Mouse (Mus musculus) liver, embryonic 14.5 days (tissue): Measurements from ENCODE around the gene Morn5. TPM values are rescaled to one million over a fixed set of nuclear protein-coding genes. Genes with fewer than 3 reads are reported as not detected.

Experiments
- ATAC-seq: fragments of 200-750 bp; cut with Nextera tagmentation; 2 replicates; pipeline ENCODE4 v1.8.0; 2017; ENCODE audit warnings: moderate number of reproducible peaks, mild to moderate bottlenecking, moderate library complexity; ENCODE audit not compliant: insufficient read depth
- DNase-seq, 3 experiments: peaks; one replicate each; pipeline ENCODE4 v3.0.0-alpha.2; 2012 to 2013; ENCODE audit warnings: low read depth in 3 of 3, low spot score in 3 of 3
- H3K27ac ChIP-seq: fragments of 300-500 bp; sonication (generic); 2 replicates; pipeline ENCODE4 v1.5.1; 2014; ENCODE audit warnings: moderate library complexity, mild to moderate bottlenecking, control low read depth, inconsistent platforms
- H3K27me3 ChIP-seq: fragments of 300-500 bp; sonication (generic); 2 replicates; pipeline ENCODE4 v1.6.1; 2014; ENCODE audit warnings: mild to moderate bottlenecking, low read length, moderate library complexity; ENCODE audit not compliant: control insufficient read depth, insufficient read depth
- H3K36me3 ChIP-seq: fragments of 300-500 bp; sonication (generic); replicated peaks from 2 replicates; pipeline ENCODE4 v1.6.1; 2014; ENCODE audit warnings: low read depth; ENCODE audit not compliant: control insufficient read depth, insufficient read depth
- H3K4me1 ChIP-seq, 2 experiments: fragments of 200-500 bp in 1 of 2; fragments of 300-500 bp in 1 of 2; sonication (generic) in 1 of 2; replicated peaks; 2 replicates each; pipeline ENCODE4 v1.6.1; 2012 to 2014; ENCODE audit warnings: antibody characterized with exemption in 1 of 2, inconsistent platforms in 1 of 2, low read length in 1 of 2; ENCODE audit not compliant: control insufficient read depth in 2 of 2, insufficient read depth in 2 of 2
- H3K4me2 ChIP-seq: fragments of 300-500 bp; sonication (generic); 2 replicates; pipeline ENCODE4 v1.6.1; 2014; ENCODE audit warnings: low read depth, mild to moderate bottlenecking, control low read depth, moderate library complexity
- H3K4me3 ChIP-seq, 2 experiments: fragments of 200-500 bp in 1 of 2; fragments of 300-500 bp in 1 of 2; sonication (generic) in 1 of 2; 2 replicates each; pipeline ENCODE4 v1.5.1; 2012 to 2014; ENCODE audit warnings: low read depth in 2 of 2, low read length in 2 of 2, mild to moderate bottlenecking in 2 of 2, control low read depth in 1 of 2, inconsistent platforms in 1 of 2, moderate library complexity in 1 of 2; ENCODE audit not compliant: insufficient read depth in 1 of 2
- H3K9ac ChIP-seq: fragments of 300-500 bp; sonication (generic); replicated peaks from 2 replicates; pipeline ENCODE4 v1.6.1; 2014; ENCODE audit warnings: mild to moderate bottlenecking, control low read depth, moderate library complexity
- H3K9me3 ChIP-seq: fragments of 300-500 bp; sonication (generic); 2 replicates; pipeline ENCODE4 v1.6.1; 2016; ENCODE audit warnings: low read length, mixed read lengths; ENCODE audit not compliant: control insufficient read depth
- CTCF ChIP-seq: IDR thresholded peaks from 2 replicates; pipeline ENCODE4 v1.5.1; 2016; ENCODE audit warnings: antibody characterized with exemption, low read depth, control low read depth
- EP300 ChIP-seq: IDR thresholded peaks from 2 replicates; pipeline ENCODE4 v1.6.1; 2016; ENCODE audit warnings: antibody characterized with exemption, low read depth
- WGBS: fragments of 180-500 bp; shearing (Covaris S2); extraction: QIAGEN DNeasy Blood & Tissue Kit; methylation state at CpG from one replicate; pipeline ENCODE4 v1.1.7; 2014; ENCODE audit not compliant: insufficient replicate concordance; 5-methylcytosine and 5-hydroxymethylcytosine counted together
- polyA plus RNA-seq, 2 experiments: library from polyadenylated mRNA; depleted of rRNA in 1 of 2; stranded (reverse) in 1 of 2; unstranded in 1 of 2; fragments of >200 nt; fragmentation: Nextera tagmentation in 1 of 2; extraction: Ambion mirVana in 1 of 2; gene quantifications; 2 replicates each; pipeline versions ENCODE4 v1.2.1 to v1.2.3; 2012 to 2014

Gene Morn5
- polyA plus RNA-seq, 2 experiments = not detected

GRCm38 (mm10) chr2:36099739-36100138, 50.5 kb downstream of the Morn5 start:
- Histone ChIP-seq H3K27me3 (peaks cover 97% of the 10 kb centered on the region), H3K27ac (no peak overlapping the region), H3K9ac (no peak overlapping the region), H3K4me1 (no peaks in the 10 kb centered on the region), H3K9me3 (no peaks in the 10 kb centered on the region), H3K4me2 (no peak overlapping the region), H3K4me3 (no peak overlapping the region), H3K36me3 (no peaks in the 10 kb centered on the region)
- no peak for TF ChIP-seq EP300
- TF ChIP-seq CTCF = no peak
- no peak for ATAC-seq
- 16% methylated on average over 6 of the region's 6 CpGs for WGBS
- no peak for DNase-seq

DNA sequence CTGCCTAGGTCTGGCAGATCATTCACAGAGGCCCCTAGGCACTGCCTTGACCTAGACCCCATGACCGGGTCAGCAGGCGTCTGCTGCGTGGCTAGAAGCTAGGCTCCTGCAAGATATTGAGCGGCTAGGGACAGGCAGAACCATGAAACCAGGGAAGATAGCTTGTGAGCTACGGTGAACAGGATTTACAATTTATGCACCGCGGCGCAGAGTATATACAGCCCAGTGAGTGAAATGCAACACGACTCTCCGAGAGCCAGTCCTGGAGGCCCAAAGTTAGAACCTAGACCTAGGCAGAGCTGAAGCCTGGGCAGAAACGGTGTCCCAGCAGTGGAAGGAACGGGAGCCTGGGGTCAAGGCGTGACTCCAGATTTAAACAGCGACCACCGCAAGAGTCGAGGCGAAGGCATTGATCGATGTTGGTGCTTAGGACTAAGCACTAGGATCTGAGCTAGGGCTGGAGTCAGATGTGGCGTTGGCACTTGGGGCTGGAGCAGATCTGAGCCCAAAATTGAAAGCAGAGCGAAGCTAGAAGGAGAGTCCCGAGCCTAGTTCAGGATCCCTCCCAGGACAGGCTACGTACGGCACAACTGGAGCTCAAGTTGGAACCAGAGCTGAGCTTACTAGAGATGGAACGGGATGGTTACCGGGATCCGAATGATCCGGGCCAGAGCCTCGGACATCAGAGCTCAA, 52.8 kb downstream of the Morn5 start:
- Histone ChIP-seq H3K9ac (no peak overlapping the region), H3K4me1 (no peaks in the 10 kb centered on the region), H3K27me3 (peaks cover 100% of the 10 kb centered on the region), H3K36me3 (no peaks in the 10 kb centered on the region), H3K4me3 (no peak overlapping the region), H3K27ac (no peak overlapping the region), H3K9me3 (no peaks in the 10 kb centered on the region), H3K4me2 (no peak overlapping the region)
- ATAC-seq (no peak), DNase-seq (no peak)
- no peak for TF ChIP-seq CTCF
- no peak for TF ChIP-seq EP300
- WGBS = 7% methylated on average over 28 of the region's 28 CpGs

DNA sequence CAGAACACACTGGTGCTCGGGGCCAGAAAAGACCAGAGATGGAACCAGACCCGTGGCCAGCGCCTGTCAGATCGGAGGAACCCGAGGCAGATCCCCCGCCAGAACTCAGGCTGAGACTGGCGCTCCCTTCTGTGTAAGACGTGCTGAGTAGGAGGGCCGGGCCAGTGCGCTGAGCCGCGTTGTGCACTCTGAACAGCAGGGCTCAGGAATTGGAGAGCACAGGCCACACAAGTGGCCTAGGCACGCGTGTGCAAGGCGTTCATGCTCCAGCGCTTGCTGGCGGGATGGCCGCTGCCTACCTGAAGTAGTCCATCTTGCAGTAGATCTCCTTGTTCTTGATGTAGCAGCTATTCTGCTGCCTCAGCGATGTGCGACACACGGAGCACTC, 53.3 kb downstream of the Morn5 start:
- H3K4me2 ChIP-seq = no peak overlapping the region
- no peaks in the 10 kb centered on the region for H3K9me3 ChIP-seq
- no peak for ATAC-seq
- H3K36me3 ChIP-seq = no peaks in the 10 kb centered on the region
- no peak for TF ChIP-seq CTCF
- TF ChIP-seq EP300 = no peak
- H3K27me3 ChIP-seq = peaks cover 99% of the 10 kb centered on the region
- H3K4me3 ChIP-seq = no peak overlapping the region
- no peaks in the 10 kb centered on the region for H3K4me1 ChIP-seq
- DNase-seq = no peak
- 6% methylated on average over 21 of the region's 21 CpGs for WGBS
- no peak overlapping the region for H3K9ac ChIP-seq
- H3K27ac ChIP-seq = no peak overlapping the region

GRCm38 (mm10) chr2:36103069-36103554, 53.9 kb downstream of the Morn5 start:
- DNase-seq = no peak
- 4% methylated on average over 21 of the region's 21 CpGs for WGBS

GRCm38 (mm10) chr2:36103555-36104367, 54.5 kb downstream of the Morn5 start:
- Histone ChIP-seq H3K4me1 (no peaks in the 10 kb centered on the region), H3K4me2 (no peak overlapping the region; the same call in 1 of the 2 replicates), H3K36me3 (no peaks in the 10 kb centered on the region), H3K27ac (no peak overlapping the region), H3K4me3 (no peak overlapping the region), H3K9ac (no peak overlapping the region), H3K9me3 (no peaks in the 10 kb centered on the region), H3K27me3 (peaks cover 97% of the 10 kb centered on the region)
- DNase-seq = no peak
- 1% methylated on average over 38 of the region's 38 CpGs for WGBS
- TF ChIP-seq CTCF = no peak
- no peak for TF ChIP-seq EP300
- no peak for ATAC-seq

More at GRCm38 (mm10) chr2:36103069-36103554, 53.9 kb downstream of the Morn5 start:
- H3K9me3 ChIP-seq = no peaks in the 10 kb centered on the region
- H3K4me3 ChIP-seq = no peak overlapping the region
- H3K4me2 ChIP-seq = no peak overlapping the region
- H3K9ac ChIP-seq = no peak overlapping the region
- no peaks in the 10 kb centered on the region for H3K36me3 ChIP-seq
- TF ChIP-seq CTCF = no peak
- no peak for TF ChIP-seq EP300
- no peak for ATAC-seq
- peaks cover 99% of the 10 kb centered on the region for H3K27me3 ChIP-seq
- H3K27ac ChIP-seq = no peak overlapping the region
- no peaks in the 10 kb centered on the region for H3K4me1 ChIP-seq
